Mouse (Mus musculus) testis, postnatal 10 days (tissue): ENCODE measurements around the gene Rbm47.

Source experiments
- DNase-seq: peaks from one replicate; pipeline ENCODE4 v3.0.0; 2021; ENCODE audit warnings: low spot score

Gene Rbm47

DNA sequence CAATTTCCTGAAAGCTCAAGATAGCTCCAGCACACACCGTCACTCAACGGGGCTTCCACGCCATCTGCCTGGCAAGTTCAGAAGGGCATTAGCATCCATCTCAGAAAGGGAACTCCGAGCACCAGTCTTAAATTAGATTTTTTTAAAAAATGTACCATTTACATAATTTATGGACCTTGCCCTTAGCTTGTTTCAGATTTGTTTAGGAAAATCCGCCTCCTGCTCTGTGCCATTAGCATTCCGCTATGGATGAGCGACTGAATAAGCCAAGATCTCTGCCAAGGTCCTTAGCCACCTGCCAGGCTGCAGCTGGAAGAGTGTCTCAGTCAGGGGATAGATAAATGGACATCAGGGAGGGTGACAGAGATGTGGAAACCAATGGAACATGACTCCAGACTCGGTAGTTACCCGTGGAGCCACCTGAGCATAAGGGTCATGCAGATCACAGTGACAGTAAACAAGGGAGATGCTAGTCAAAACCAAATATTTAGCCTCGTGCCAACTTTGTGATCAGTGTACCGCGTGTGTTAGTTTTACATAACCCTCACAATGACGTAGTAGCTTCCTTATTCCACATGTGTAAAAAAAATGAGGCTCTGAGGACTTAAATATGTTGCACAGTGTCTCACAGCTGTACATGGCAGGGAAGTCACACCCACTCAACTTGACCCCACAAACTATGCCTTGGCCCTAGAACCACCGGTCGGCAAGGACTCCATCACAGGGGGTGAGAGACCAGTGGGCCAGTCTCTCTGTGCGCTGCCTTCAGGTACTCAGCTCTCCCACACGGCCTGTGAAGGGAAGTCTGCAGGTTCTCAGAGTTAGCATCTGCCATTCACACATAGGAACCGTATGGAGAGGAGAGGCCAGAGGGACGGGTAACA is 110.6 kb downstream of the Rbm47 start:
- no peak for DNase-seq

DNA sequence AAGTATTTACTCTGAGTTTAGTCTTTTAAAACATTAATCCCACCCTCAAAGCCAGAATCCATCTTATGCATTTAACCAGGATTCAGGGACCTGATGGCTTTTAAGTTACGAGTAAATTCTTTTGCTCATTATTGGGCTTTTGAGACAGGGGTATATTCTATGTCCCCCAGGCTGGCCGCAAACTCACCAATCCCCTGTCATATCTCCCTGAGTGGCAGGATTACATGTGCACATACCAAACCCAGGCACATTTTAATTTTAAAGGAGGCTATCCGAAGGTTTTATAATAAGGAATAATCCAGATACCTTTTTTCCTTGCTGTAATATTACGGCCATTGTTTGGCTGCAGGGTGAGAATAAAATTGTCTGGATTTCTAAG is 111.3 kb downstream of the Rbm47 start:
- no peak for DNase-seq

DNA sequence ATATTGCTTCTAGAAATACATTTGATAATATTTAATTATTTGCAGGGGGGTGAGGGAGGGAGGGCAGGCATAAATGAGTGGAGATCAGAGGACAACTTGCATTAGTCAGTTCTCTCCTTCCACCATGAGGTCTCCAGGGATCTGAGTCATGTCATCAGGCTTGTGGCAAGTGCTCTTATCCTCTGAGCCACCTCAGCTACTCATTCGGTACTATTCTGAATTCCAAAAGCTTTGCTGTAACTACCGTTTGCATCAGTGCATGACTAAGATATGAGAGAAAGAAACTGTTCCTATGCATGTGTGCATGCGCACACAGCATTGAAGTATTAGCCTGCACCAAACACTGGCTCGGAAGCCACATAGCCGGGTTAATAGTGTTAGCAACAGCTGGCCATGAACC is 114.1 kb downstream of the Rbm47 start:
- DNase-seq, result no peak

DNA sequence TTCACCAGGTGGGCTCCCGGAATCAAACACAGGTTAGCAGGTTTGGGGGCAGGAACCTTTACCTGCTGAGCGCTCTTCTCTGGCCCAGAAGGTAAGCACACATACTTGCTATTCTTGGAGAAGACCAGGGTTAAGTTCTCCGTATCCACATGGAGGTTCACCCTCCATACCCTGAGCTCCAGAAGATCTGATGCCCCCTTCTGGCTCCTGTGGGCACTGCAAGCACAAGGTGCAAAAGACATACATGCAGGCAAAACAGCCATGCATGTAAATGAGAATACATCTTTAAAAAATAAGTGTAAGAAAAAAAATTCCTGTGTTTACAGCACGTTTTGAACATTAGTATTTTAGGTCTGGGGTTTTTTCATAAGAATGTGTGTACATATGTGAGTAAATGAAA is 116.2 kb downstream of the Rbm47 start:
- DNase-seq, result peak; percentile 48

DNA sequence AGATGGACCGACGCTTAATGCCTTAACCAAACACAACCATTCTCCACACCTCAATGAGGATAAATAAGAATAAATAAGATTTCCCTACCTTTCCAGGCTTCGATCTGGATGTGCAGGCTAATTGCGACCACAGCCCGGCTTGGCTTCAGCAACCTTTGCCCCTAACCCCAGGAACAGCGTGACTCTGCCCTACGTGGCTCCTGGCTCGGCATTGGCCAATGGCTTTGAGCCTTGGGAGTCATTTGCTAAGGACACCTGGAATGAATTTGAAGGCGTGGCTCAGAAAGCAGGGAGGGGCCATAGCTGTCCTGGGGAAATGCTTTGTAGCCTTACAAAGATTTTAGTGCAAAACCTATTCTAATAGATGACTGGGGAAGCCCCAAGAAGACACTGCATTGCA is 118.5 kb downstream of the Rbm47 start:
- DNase-seq, result no peak

DNA sequence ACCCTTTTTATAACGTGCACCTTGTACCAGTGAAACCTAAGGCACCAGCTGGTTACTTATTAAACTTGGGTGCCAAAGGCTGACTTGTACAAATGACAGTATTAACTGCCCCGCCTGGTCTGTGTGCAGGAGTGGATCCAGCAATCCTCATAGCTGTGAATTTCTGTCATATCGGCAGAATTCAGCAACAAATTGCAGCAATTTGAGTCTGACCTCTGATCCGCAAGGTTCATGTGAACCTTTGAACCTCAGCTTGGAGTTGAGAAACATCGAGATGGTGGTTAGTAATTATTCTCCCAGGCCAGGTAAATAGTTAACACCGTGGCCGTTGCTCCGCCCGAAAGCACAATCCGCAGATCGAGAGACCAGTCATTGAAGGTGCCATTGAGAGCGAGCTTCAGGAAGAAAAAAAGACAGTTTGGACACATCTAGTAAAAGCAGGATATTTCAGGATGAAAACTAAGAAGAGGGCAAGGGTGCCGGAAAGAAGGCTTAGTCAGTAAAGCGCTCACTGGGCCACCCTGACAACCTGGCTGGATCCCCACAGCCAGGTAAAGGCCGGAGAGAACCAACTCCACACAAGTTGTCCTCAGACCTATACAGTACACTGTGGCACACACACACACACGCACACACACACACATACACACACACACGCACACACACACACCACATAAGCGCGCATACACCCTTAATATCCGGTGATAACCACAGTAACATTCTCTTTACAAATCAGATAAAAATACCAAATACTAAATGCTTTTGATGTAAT is 120.0 kb downstream of the Rbm47 start:
- no peak for DNase-seq

DNA sequence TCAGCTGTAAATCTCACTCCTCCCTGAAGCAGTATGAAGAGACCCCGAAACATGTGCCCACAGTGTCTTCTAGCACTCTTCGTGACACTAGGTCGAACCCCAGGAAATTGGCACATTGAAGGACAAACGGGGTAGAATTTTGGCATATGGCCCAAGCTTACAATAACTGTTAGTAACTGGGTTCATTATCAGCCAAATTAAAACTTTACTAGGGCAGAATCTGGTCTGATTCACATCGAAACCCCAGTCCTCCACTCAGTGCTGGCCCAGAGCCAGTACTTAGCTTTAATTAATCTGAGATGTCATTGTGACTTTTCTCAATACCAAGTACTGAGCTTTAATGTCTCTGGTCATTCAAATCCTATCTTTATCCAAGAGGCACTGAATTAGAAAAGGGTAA is 122.1 kb downstream of the Rbm47 start:
- DNase-seq, result no peak

DNA sequence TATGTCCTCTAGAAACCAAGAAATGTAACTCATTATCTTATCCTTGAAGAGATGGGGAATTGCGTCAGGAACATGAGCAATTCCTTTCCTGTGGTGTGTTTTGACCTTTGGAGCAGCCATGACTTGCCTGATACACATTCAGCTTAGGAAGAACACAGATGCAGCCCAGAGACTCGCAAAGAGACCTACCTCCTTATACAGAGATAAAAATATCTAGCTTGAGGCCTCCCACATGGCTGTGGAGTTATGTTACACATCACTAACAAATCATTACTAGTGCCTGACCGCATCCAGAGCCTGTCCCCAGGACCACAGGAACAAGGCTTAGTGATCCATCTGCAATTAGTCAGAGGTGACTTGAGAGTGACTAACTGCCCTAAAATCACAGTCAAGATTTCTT is 126.6 kb downstream of the Rbm47 start:
- no peak for DNase-seq

DNA sequence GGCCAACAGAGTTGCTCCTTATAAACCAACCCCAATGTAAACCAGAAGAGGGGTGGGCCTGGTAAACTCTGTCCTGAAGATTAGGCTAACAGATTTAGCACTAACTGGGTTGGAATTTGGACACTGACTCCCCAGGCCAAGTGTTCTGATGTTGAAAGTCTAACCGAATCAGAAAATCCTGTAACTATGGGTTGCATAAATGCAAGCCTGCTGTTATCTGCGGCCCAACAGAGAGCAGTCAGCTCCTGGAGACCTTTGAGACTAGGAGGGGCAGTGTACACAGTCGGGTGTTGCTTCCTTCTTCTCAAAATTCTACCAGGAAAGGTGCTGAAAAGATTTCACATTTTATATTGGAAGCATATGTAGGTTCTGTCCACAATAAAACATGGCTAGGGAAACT is 129.0 kb downstream of the Rbm47 start:
- DNase-seq, result no peak

DNA sequence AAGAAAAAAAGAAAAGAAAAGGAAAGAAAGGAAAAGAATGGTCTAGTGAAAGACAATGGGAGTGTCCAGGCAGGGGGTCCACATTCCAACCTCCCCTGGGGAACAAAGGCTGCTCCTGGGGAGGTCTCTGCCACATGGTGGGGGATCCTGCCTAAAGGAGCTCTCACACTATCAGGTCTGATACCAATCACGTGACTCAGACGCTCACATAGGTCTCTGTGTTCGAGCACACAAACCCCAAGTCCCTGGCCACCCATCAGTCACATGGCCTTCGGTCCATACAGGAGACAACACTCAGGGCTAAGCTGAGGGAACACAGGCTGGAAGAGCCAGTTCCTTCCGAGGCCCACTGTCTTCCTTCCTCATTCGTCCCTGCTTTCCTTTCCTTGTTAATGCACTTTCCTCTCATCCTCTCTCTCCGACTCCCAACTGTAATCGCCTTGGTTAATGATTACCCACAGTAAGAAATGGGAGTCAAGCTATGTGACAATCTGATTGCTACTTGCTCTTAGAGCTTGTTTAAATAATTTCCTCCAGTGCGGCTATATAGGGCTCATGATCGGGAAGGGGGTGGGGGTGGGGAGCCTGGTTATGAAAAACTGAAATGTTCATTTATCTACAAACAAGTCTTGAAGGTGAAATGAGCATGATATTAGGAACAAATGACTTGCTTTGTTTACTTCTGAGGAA is 130.1 kb downstream of the Rbm47 start:
- no peak for DNase-seq

DNA sequence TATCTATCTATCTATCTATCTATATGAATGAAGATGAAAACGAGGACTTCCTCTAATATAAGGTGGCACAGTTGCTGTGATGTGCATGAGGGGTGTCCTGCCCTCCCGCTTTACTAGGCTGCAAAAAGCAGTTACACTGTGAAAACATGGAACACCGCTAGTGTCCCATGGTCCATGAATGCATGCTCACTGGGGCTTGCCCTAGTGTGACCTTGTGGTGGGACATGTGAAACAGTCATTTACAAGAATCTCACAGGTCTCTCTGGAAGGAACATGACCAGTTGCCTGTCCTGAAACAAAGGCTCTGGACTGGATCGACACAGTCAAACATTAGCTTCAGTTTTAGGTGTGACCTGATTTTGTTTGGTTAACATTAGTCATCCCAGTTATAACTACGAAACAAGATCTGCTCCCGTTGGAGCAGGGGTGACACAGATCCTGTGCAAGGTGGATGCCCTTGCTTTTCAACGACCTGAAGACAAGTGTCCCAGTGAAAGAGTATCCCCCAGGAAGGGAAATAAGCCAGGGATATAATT is 132.1 kb downstream of the Rbm47 start:
- DNase-seq, result no peak

DNA sequence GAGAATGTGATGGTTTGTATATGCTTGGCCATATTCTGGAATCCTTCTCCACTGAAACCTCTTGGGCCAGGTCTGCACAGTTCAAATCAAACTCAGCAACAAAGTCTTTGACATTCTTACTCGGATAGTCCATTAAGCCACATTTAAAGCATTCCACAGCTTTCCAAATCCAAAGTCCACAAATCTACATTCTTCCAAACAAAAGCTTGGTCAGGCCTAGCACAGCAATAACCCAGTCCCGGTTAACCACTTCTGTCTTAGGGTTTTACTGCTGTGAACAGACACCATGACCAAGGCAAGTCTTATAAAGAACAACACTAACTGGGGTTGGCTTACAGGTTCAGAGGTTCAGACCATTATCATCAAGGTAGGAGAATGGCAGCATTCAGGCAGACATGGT is 133.1 kb downstream of the Rbm47 start:
- DNase-seq, result no peak

DNA sequence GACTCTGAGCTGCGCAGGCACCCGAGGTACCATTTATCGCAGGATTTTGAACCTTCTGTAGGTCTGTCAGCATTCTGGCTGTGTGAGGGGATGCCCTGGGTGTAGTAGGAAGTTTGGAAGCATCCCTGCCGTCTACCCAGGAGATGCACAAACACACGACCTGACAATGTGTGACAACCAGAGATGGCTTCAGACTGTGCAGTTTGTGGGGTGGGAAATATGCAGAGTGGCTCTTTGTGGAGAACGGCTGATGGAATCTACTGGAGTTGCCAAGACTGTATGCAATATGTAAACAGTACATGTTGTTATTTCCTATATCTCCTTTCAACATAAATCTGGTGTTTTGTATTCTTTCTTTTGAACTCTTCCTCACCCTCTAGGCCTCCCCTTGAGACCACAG is 135.9 kb downstream of the Rbm47 start:
- DNase-seq, result no peak

DNA sequence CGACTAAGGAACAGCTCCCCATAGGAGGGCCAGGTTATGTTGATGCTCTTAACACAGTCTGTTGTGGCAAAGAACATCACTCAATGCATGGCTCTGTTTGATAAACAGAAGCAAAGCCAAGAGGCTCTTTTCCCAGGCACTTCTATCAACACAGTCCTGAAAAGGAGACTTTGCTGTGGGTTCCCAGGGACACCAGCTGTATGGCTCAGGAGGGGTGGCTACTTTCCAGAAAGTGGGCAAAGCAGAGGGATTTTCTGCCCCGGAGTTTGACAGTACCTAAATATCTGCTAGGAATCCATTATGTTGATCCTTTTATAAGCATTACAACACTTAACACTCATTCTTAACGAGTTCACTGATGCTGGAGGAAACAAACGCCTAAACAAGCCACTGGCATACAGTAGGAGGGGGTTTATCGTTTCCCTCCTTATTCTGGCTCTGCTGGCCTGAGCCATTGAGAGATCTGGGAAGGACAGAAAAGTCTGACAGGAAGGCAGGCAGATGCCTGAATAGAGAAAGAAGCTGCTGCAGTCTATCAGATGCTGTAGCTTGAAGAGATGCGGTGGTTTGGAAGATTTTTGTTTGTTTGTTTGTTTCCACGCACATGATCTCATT is 136.4 kb downstream of the Rbm47 start:
- no peak for DNase-seq

DNA sequence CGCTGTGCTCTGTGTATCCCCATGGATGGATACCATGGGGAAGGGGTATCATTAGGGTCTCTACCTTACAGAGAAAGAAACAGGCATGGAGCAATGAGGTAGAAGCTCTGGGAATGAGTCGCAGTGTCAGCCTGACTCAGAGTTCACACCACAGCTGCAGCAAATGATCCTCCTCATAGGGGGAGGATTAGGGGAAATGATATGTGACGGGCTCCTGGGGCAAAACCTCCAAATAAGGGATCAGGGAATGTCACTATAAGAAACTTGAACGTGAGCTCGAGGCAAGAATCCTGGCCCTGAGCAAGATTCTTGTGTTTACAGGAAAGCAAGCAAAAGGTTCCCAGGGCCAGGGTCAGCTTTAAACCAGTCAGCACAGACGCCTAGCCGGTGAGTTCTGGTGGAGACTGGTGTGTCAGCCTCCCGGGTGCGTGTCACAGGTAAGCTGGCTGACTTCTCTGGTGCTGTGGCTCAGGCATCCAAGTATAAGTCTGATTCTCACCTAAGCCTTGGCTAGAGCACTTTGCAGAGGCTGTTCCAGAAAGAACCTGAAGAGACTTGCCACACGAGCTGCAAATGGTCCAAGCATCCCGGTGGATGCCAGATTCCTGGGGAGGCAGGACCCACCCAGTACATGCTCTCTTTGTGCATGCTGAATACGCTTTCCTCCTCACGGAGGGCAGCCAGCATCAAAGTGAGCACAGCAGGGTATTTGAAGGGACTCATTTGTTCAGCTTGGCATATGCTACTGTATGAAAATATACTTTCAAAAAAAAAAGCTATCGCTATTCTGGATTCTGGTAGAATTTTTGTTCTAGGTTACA is 138.3 kb downstream of the Rbm47 start:
- DNase-seq, result no peak

DNA sequence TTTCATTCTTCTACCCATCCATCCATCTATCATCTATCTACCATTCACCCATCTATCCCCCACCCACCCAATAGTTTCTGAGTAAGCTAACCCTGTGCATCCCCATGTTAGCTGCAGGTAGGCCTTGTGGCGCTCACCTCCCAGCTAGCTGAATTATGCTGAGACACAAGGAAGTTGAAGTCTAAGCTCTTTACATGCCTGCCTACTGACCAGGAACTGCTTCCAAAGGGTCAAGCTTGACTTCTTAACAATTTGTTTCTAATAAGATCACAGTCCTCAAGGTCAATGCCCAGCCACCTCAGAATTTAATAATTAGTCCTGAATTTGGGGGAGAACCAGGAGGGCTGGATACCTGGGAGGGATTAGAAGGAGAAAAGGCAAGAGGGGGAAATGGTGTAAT is 140.1 kb downstream of the Rbm47 start:
- DNase-seq, result no peak

DNA sequence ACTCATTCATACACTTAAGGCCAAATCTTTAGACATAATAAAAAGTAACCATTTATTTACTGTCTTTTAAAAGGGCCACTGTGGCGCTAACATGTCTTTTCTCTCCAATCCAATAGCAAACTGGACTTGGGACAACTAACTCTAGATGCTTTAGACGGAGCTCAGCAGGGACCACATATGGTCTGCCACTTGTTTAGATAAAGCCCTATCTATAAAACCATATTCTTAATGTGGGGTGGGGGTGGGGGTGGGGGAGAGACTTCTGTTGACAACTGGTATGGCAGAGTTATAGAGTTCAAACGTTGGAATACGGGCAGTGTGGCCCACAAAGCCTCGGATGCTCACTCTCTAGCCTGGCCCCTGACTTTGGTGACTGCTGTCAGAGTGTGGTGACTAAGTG is 141.2 kb downstream of the Rbm47 start:
- DNase-seq, result no peak

DNA sequence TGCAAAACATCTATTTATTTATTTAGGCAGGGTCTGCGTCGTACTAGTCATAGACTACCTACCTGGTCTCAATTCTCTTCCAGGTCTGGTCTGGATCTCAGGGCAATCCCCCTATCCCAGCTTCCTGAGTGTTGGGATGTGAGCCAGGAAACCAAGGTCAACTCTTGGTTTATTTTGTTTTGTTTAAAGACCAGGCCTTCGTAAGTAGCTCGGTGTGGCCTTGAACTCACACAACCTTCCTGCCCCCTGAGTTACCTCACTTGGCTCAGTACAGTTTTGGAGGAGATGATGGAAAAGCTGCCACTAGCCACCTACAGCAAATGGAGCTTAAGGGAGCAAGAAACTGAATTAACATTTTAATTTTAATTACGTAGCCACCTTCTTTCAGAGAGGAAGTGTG is 144.7 kb downstream of the Rbm47 start:
- no peak for DNase-seq

DNA sequence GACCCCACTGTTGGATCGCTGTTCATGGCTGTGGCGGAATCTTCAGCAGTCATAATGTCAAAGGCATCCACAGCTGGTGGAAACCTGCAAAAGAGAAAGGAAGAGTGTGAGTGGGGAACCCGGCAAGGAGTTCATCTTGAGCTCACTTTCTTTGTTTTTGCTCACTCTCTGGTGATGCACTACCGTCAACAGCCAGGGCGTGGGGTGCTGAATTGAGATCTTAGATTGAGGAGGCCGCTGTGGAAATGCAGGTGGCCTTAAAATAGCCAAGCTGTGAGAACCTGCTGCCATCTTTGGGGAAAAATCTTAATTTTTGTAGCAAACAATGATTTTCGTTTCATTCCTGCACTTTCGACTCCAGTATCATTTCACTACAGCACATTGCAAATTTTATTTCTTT is 145.7 kb downstream of the Rbm47 start:
- no peak for DNase-seq

DNA sequence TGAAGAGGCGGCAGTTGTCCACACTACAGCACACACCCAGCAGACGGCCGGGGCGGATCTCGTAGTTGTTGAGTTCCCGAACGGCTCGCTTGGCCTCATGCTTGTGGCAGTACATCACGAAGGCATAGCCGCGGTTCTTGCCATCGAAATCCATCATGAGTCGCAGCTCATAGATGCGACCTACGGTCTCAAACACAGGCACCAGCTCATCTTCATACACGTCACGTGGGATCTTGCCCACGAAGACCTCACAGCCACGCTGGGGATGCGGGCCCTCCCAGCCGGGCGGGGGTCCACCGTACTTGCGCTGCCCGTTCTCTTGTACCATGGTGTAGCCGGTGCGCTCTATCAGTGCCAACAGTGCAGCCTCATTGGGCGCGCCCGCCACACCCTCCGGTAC is 146.1 kb downstream of the Rbm47 start:
- no peak for DNase-seq

DNA sequence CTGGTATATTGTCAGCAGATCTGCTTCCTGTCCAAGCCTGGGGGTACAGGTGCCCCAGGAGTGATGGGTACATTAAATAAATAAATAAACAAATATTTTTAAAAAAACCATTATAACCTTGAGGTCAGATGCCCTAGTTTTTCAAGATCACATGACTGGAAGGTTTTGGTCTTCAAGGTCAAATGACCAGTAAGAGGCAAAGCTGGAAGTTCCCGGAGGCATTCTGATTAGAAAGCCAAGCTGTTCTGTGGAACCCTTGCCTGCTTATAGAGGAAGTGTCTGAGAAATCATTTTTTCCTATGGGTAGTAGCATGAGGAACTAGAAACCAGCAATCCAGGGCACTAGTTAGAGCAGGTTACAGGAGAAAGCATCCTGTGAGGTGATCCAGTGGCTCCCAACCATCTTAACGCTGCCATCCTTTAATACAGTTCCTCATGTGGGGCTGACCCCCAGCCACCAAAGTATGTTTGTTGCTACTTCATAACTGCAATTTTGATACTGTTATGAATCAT is 157.4 kb downstream of the Rbm47 start:
- DNase-seq, result no peak
